Mouse (Mus musculus): Measurements from ENCODE around the gene Nip7.

DNA sequence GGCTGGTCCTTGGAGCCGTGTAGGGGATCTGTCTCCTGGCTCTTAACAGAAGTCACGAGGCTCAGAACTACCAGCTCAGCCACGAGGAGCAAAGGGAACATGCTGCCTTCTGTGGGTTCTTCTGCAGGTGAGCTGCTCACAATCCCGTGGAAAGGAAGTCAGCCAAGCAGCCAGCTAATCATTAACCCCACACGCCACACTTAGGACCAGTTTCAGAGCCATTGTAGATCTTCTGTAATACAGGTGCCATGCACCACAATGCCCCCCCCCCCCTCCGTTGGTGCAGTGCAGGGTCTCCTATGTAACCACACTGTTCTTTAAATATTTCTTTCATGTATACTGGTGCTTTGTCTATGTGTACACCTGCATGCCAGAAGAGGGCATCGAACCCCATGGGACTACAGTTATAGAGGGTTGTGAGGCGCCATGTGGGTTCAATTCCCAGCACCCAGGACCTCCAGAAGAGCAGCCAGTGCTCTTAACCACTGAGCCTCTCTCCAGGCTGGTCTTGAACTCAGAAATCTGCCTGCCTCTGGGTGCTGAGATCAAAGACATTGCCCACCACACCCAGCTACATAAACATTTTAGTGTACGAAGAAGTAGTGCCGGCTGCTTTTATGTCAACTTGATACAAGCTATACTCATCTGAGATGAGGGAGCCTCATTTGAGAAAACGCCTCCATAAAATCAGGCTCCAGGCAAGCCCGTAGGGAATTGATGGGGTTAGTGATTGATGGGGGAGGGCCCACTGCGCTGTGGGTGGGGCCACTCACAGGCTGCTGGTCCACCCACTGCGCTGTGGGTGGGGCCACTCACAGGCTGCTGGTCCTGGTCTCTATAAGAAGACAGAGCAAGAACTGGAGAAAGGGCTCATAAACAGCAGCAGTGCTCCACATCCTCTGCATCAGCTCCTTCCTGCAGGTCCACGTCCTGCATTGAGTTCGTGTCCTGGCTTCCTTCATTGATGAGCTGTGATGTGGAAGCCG, 9.1 kb downstream of the Nip7 start, which contains the start of gene Tmed6:
- TF ChIP-seq GATA1 (IDR thresholded peaks at IDR 0.05; ENCODE audit: borderline replicate concordance, low read length) (no peak), CTCF (IDR thresholded peaks at IDR 0.05; ENCODE audit: low read depth, low read length) (no peak)
